Mouse (Mus musculus) B cell, adult 2 months (primary cell): ENCODE measurements around the gene Patl1.
"Not testable (repeated sequence)": the region's sequence is repeated elsewhere in the genome, so short reads cannot be mapped to it uniquely, and the experiment has no call there.

Experiments
- DNase-seq, 2 experiments: peaks; one replicate each; pipeline ENCODE4 v3.0.0; 2022

Patl1 gene

DNA sequence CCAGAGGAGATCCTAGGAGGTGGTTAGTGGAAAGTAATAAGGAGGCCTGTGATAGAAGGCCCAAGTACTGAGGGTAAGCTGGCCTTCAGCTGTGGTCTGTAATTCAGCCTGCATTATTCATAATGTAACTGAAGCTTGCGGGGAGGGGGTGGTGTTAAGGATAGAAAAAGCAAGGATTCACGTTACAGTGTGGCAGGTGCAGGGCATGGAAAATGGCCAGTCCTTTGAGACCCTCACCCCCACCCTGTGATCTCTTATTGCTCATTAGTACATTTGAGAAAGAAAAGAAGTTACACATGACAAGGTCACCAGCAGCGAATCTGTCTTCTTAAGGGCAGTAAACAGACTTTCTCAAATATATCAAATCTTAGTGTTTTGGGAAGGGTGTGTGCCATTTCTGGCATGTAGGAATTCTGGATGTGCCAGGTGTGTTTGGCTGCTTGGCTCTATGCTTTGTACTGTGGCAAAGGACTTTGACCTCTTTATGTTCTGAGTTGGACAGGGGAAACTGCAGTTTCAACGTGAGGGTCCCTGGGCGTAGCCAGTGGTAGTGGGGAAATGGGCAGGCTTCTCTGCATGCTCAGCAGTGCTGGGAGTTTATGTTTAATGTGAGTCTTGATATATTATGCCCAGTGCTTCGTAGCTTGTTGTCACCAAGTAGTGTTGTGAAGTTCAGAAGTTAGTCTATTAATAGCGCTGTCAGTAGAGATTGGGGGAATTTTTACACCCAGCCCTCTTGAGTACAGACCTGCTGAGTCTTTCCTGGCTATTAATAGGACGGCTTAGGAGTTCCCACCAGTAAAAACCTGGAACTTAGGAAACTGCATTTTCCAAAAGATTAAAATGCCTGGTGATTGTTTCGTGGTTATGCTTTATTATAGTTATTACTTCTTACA lies 57.2 kb downstream of the Patl1 start:
- DNase-seq, result no peak

DNA sequence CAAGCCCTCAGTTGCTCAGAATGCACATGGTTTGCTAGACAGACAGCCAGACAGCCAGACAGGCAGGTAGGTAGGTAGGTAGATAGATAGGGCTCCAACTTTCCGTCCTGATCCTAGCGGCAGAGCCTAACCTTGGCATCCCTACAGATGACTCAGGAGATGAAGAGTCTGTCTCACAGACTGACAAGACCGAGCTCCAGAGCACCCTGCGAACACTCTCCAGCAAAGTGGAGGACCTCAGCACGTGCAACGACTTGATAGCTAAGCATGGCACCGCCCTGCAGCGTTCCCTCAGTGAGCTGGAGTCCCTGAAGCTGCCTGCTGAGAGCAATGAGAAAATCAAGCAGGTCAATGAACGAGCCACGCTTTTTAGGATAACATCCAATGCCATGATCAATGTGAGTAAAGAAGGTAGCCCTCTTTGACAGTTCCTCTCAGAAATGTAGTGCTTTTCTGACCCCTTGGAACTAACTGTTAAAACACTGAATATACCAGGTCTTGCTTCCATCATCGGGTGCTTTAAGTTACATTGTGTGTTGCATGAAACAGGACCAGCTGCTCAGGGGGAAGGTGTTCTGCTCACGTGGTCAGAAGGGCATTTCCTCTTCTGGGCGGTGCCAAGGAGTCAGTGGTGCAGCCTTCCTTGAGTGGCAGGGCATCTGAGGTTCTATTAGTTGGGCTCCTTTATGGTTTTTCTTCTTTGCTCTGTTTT lies 61.5 kb downstream of the Patl1 start:
- DNase-seq, result peak; percentile 19 to 32

DNA sequence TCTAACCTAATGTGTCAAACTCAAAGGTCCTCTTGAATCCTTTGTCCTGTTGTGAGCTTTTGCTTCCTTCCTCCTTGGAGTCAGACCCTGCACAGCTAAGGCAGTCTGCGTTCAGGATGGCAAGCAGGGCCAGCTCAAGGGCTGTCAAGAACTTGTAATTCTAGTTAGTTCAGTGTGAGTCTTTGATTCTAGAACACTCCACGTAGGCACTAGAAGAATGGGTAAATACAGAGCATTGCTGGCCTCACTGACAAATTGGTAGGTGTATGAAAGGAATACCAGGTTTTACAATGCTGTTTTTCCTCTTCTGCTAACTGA lies 62.0 kb downstream of the Patl1 start:
- DNase-seq, result no peak

DNA sequence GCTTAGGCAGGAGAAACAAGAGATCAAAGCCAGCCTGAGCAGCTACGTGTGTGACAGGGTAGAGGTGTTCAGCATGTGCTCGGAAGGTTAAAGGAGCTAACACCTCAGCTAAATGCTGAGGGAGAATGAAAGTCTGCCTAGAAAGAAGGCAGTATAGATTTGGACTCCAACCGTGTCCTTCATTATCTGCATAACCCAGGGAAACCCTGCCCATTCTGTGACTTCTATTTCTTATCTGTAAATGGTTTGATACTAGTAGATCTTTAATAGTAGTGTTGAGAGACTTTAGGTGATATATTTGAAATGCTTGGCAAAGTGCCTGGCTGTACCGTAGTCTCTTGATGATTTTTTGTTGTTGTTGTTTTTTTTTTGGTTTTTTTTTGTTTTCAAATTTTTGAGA lies 63.5 kb downstream of the Patl1 start:
- DNase-seq, result no peak

DNA sequence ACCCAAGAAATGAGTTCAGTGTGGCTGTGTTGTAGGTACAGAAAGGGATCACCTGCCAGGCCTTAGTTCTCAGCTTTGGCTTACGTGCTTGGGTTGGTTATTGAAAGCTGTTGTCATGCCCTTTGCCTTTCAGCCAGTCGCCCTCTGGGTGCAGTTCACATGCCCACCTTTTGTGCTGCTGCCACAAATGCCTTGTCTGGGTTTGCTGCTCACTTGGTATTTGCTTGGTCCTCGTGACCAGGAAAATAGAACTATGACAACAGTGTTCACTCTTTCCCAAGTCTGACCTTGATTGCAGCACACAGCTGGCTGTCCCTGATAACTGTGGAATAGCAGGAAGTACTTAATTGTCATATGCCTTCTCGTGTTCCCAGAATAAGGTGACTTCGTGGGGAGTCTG lies 65.2 kb downstream of the Patl1 start:
- no peak for DNase-seq

DNA sequence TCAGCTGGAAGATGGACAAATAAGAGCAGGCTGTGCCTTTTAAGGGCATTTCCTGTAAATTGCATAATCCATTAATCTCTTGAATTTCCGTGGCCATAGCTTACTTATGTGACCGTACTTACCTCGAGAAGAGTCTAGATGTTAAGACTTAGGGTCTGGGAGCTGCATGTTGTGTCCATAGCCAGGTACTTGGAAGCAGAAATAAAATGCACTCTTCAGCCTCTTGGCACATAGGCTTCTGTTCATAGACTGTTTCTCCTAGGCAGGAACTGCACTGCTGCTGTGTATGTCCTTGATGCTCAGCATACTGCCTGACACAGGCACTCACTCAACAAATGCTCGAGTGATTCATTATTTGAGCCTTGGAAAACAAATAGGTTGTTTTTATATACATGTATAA lies 68.3 kb downstream of the Patl1 start:
- no peak for DNase-seq

DNA sequence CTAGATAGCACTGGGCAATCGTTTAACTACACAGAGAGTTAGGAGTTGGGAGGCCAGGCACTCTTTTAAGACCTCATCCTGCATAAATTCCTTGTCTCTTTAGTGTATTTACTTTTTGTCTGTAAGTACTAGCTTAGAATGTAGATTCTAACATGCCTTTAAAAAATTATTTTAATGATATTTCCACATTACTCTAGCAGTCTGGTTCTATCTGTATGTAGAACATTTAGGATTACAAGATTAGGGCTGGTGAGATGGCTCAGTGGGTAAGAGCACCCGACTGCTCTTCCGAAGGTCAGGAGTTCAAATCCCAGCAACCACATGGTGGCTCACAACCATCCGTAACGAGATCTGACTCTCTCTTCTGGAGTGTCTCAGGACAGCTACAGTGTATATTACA lies 72.4 kb downstream of the Patl1 start:
- DNase-seq, result not testable (repeated sequence)

DNA sequence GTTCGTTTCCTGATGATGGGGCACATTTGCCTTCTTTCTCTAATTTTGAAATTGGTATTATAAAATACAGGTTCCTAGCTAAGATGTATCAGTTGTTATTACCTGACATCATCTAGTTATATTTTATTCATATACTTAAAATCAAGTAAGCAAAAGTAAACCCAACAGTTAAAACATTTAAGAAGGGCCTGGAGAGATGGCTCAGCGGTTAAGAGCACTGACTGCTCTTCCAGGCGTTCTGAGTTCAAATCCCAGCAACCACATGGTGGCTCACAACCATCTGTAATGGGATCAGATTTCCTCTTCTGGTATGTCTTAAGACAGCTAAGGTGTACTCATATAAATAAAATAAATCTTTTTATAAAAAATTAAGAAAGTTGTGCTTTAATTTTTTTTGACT lies 75.6 kb downstream of the Patl1 start:
- no peak for DNase-seq

DNA sequence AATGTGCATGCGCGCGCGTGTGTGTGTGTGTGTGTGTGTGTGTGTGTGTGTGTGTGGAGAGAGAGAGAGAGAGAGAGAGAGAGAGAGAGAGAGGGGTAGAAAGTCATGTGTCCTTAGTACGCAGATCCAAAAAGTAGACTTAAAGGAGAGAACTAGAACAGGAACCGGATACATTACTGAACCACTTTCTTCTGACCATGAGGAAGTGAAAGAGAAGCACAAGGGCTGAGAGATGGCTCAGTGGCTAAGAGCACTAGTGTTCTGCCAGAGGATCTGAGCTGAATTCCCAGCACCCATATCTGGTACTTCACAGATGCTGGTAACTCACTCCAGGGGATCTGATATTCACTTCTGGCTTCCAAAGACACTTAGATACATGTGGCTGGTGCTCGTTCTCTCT lies 77.1 kb downstream of the Patl1 start:
- DNase-seq, result peak; percentile 34 to 44

DNA sequence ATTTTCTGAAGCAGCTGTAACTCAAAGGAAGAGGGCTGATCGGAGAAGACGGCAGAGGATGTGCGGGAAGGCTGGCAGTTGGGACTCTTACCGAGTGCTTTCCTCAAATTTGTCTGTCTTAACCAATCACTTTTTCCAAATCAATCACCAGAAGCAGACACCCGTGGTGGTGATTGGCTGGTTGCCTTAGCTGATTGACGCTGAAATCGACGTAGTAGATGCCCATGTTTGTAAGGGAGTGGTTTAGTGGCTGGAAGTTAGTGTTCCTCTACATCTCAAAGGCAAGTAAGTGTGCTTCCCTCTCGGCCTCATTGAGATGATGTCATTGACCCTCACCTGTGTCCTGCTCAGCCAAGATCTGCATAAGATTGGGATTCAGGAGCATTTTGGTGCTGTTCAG lies 79.8 kb downstream of the Patl1 start:
- no peak for DNase-seq

DNA sequence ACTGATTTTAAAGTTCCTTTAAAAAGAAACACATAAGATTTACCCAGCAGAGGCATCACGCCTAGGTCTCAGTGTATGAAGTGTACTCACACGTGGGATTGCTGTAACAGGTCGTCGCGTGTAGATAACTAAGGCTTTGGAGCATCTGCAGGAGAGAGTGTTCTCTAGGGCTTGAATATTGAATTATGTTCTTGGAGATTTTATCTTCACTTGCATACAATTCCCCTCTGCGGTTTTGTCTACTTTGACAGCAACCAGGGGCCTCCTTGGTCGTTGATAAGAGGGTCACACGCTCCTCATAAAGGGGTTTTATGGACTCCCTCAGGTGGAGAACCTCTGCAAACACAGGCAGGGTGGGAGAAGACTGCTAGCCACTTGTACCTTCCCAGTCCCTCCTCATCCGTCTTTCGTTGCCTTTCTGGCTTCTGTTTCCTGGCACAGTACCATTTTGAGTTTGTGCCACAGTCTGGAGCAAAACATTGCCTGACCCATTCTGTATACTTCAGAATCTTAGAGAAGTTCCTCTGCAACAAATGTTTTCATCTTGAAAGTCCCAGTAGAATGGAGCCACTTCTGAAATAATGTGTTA lies 80.3 kb downstream of the Patl1 start:
- DNase-seq, result no peak
